Mouse (Mus musculus): ENCODE results near the gene Rftn1. TPM values are rescaled to one million over a fixed set of nuclear protein-coding genes. Genes with fewer than 3 reads are reported as not detected.

The Rftn1 gene
- polyA plus RNA-seq, 1 experiment from 2014 or later = 14.8 TPM

DNA sequence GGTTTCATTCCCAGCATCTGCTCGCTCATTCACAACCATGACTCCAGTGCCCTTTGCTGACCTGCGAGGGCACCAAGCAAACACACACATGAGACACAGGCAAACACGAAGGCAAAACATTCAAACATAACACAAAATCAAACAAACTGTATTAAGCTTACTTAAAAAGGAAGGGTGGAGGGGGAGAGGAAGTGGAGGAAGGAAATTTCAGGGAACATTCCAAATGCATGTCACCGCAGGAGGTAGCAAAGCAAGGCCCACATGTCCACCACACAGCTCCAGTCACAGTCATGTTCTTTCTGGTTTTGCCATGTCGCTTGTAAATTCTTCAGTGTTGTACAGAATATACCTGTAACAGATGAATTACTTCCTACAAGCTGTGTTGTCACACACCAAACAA lies 207.0 kb downstream of the Rftn1 start:
- Histone ChIP-seq H3K4me1 (ENCODE audit: control insufficient read depth, insufficient read depth, low read length) (no peaks in the 10 kb centered on the region), H3K9me3 (replicated peaks; ENCODE audit: control insufficient read depth, low read length) (no peaks in the 10 kb centered on the region; the same call in 1 of the 2 replicates), H3K4me2 (ENCODE audit: low read length) (no peak overlapping the region), H3K4me3 (ENCODE audit: low read depth, low read length) (no peak overlapping the region), H3K27me3 (replicated peaks; ENCODE audit: control insufficient read depth, insufficient read depth, low read length) (no peaks in the 10 kb centered on the region), H3K36me3 (ENCODE audit: control insufficient read depth, insufficient read depth, low read length) (no peaks in the 10 kb centered on the region), H3K27ac (ENCODE audit: low read depth, low read length) (no peak overlapping the region), H3K9ac (ENCODE audit: low read length) (no peak overlapping the region)
- DNase-seq (ENCODE audit: low spot score) (no peak), ATAC-seq (no peak)
- WGBS = 89% methylated on average over 5 of the region's 5 CpGs

- no peaks in the 10 kb centered on the region; the same call in 1 of the 2 replicates for H3K4me1 ChIP-seq (ENCODE audit: control insufficient read depth, insufficient read depth, low read length)
- DNase-seq (ENCODE audit: low spot score) (no peak), ATAC-seq (no peak)
- no peaks in the 10 kb centered on the region for H3K36me3 ChIP-seq (ENCODE audit: control insufficient read depth, insufficient read depth, low read length)
- H3K27ac ChIP-seq (ENCODE audit: low read depth, low read length) = no peak overlapping the region
- 80% methylated on average over 6 of the region's 6 CpGs for WGBS
- no peaks in the 10 kb centered on the region; the same call in 1 of the 2 replicates for H3K9me3 ChIP-seq (replicated peaks; ENCODE audit: control insufficient read depth, low read length)
- H3K27me3 ChIP-seq (replicated peaks; ENCODE audit: control insufficient read depth, insufficient read depth, low read length) = no peaks in the 10 kb centered on the region
- H3K9ac ChIP-seq (ENCODE audit: low read length) = no peak overlapping the region
- no peak overlapping the region for H3K4me2 ChIP-seq (ENCODE audit: low read length)
- no peak overlapping the region for H3K4me3 ChIP-seq (ENCODE audit: low read depth, low read length)
Observed at GRCm38 (mm10) chr17:49982611-49983390, 207.7 kb downstream of the Rftn1 start.

DNA sequence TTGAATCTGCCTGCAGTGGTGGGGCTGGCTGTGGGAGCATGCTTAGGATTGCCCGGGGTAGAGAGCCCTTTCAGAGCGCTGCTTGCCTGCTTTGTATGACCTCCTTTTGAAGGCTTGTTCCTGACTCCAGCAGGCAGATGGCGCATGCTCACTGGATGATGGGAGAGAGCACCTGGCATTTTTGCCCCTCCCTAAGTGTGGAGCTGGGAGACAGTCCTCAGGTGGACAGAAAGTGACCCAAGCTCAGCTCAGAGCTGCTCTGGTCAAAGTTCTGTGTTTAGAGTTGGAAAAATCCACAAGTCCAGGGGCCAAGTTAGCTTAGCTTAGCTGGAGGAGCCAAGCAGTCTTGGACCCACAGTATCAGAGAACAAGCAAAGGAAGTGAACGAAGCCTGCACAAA lies 208.9 kb downstream of the Rftn1 start:
- ATAC-seq (no peak), DNase-seq (ENCODE audit: low spot score) (no peak)
- Histone ChIP-seq H3K4me1 (ENCODE audit: control insufficient read depth, insufficient read depth, low read length) (peaks cover 9% of the 10 kb centered on the region), H3K4me2 (ENCODE audit: low read length) (no peak overlapping the region), H3K27ac (ENCODE audit: low read depth, low read length) (no peak overlapping the region), H3K9ac (ENCODE audit: low read length) (no peak overlapping the region), H3K9me3 (replicated peaks; ENCODE audit: control insufficient read depth, low read length) (no peaks in the 10 kb centered on the region; the same call in 1 of the 2 replicates), H3K27me3 (replicated peaks; ENCODE audit: control insufficient read depth, insufficient read depth, low read length) (no peaks in the 10 kb centered on the region), H3K4me3 (ENCODE audit: low read depth, low read length) (no peak overlapping the region), H3K36me3 (ENCODE audit: control insufficient read depth, insufficient read depth, low read length) (no peaks in the 10 kb centered on the region)
- WGBS = 89% methylated on average over 4 of the region's 4 CpGs

- 96% methylated on average over 4 of the region's 4 CpGs for WGBS
- H3K4me3 ChIP-seq (ENCODE audit: low read depth, low read length) = no peak overlapping the region
- H3K9ac ChIP-seq (ENCODE audit: low read length) = no peak overlapping the region
- no peaks in the 10 kb centered on the region; the same call in 1 of the 2 replicates for H3K9me3 ChIP-seq (replicated peaks; ENCODE audit: control insufficient read depth, low read length)
- no peak overlapping the region for H3K4me2 ChIP-seq (ENCODE audit: low read length)
- peaks cover 9% of the 10 kb centered on the region for H3K4me1 ChIP-seq (ENCODE audit: control insufficient read depth, insufficient read depth, low read length)
- ATAC-seq (no peak), DNase-seq (ENCODE audit: low spot score) (no peak)
- no peaks in the 10 kb centered on the region for H3K36me3 ChIP-seq (ENCODE audit: control insufficient read depth, insufficient read depth, low read length)
- H3K27ac ChIP-seq (ENCODE audit: low read depth, low read length) = no peak overlapping the region
- H3K27me3 ChIP-seq (replicated peaks; ENCODE audit: control insufficient read depth, insufficient read depth, low read length) = no peaks in the 10 kb centered on the region
Observed at GRCm38 (mm10) chr17:49979761-49980285, 210.7 kb downstream of the Rftn1 start.

DNA sequence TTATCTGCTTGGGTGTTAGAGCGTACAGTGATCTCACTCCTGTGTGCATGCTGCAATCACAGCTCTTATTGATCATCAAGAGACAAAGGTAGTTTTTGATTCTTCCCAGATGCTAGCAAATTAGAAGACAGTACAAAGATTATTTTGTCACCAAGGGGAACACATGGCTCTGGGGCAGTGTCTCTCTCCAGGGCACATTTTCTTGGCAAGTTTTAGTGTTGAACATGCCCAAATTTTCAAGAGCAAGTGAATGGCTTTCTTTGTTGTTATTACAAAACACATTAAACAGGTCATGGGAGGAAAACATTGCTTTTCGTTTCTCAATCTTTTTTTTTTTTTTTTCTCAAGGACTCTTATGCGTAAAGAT lies 213.1 kb downstream of the Rftn1 start:
- H3K4me1 ChIP-seq (ENCODE audit: control insufficient read depth, insufficient read depth, low read length) = peaks cover 9% of the 10 kb centered on the region
- no peak overlapping the region for H3K4me2 ChIP-seq (ENCODE audit: low read length)
- no peak overlapping the region for H3K27ac ChIP-seq (ENCODE audit: low read depth, low read length)
- H3K36me3 ChIP-seq (ENCODE audit: control insufficient read depth, insufficient read depth, low read length) = no peaks in the 10 kb centered on the region
- H3K9ac ChIP-seq (ENCODE audit: low read length) = no peak overlapping the region
- H3K27me3 ChIP-seq (replicated peaks; ENCODE audit: control insufficient read depth, insufficient read depth, low read length) = no peaks in the 10 kb centered on the region
- no peak for DNase-seq (ENCODE audit: low spot score)
- no peak overlapping the region for H3K4me3 ChIP-seq (ENCODE audit: low read depth, low read length)
- ATAC-seq = peak; percentile 18; the same call in 1 of the 2 replicates
- H3K9me3 ChIP-seq (replicated peaks; ENCODE audit: control insufficient read depth, low read length) = no peaks in the 10 kb centered on the region; the same call in 1 of the 2 replicates
- WGBS = 53% methylated on average over 3 of the region's 3 CpGs

DNA sequence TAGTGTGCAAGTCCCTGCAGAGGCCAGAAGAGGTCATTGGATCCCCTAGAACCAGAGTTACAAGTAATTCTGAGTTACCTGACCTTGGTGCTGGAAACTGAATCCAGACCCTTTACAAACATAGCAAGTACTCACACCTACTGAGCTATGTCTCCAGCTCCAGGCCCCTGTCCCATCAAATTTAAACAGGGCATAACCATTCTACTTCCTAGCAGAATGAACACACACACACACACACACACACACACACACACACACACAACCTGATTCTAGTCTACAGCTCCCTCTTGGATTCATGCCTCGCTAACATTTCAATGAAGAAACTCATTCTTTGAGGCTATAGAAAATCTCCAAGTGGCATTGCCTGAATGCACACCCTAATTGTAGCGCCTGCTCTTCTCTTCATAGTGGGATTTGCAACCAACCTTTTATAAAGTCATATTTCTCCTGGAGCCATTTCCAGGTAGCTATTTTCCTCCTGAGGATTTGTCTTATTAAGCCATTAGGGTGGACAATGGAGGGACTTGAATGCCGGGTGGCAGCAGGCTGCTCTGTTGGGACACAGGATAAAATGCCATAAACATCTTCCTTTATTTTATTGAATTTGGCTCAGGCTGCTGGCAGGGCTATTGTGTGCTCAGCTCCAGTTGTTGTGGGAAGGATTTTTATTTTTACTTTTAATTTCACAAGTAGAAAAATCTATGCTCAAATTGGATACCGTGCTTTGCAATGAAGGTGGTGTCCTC lies 213.6 kb downstream of the Rftn1 start:
- DNase-seq (ENCODE audit: low spot score) = no peak
- no peak overlapping the region for H3K27ac ChIP-seq (ENCODE audit: low read depth, low read length)

DNA sequence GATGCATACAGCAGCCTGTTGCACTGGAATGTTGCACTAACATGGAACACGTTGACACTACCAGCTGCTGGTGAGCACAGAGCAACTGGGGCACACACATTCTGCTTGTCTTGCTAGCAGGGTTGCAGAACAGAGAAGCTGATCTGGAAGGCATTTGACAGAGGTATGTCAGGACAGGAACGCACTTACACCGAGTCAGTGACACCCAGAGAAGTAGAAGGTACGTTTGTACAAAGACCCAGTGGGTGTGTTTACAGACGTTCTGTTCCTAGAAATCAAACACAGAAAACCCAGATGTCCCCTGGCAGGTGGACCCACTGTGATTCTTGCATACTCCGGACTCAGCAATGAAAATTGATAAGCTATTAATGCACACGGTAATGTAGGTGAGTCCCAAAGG lies 215.0 kb downstream of the Rftn1 start:
- Histone ChIP-seq H3K36me3 (ENCODE audit: control insufficient read depth, insufficient read depth, low read length) (no peaks in the 10 kb centered on the region), H3K9ac (ENCODE audit: low read length) (no peak overlapping the region), H3K4me1 (ENCODE audit: control insufficient read depth, insufficient read depth, low read length) (peaks cover 9% of the 10 kb centered on the region), H3K9me3 (replicated peaks; ENCODE audit: control insufficient read depth, low read length) (peaks cover under 1% of the 10 kb centered on the region; the same call in 1 of the 2 replicates), H3K4me3 (ENCODE audit: low read depth, low read length) (no peak overlapping the region), H3K27me3 (replicated peaks; ENCODE audit: control insufficient read depth, insufficient read depth, low read length) (no peaks in the 10 kb centered on the region), H3K27ac (ENCODE audit: low read depth, low read length) (no peak overlapping the region), H3K4me2 (ENCODE audit: low read length) (no peak overlapping the region)
- ATAC-seq (no peak), DNase-seq (ENCODE audit: low spot score) (no peak)
- 72% methylated on average over 7 of the region's 7 CpGs for WGBS

More for the DNA sequence above, 213.6 kb downstream of the Rftn1 start:
- no peak overlapping the region for H3K4me3 ChIP-seq (ENCODE audit: low read depth, low read length)
- peaks cover 9% of the 10 kb centered on the region for H3K4me1 ChIP-seq (ENCODE audit: control insufficient read depth, insufficient read depth, low read length)
- H3K9me3 ChIP-seq (replicated peaks; ENCODE audit: control insufficient read depth, low read length) = no peaks in the 10 kb centered on the region; the same call in 1 of the 2 replicates
- no peak for ATAC-seq
- WGBS = 38% methylated on average over 4 of the region's 4 CpGs
- no peak overlapping the region for H3K4me2 ChIP-seq (ENCODE audit: low read length)
- no peaks in the 10 kb centered on the region for H3K27me3 ChIP-seq (replicated peaks; ENCODE audit: control insufficient read depth, insufficient read depth, low read length)
- no peak overlapping the region for H3K9ac ChIP-seq (ENCODE audit: low read length)
- H3K36me3 ChIP-seq (ENCODE audit: control insufficient read depth, insufficient read depth, low read length) = no peaks in the 10 kb centered on the region

DNA sequence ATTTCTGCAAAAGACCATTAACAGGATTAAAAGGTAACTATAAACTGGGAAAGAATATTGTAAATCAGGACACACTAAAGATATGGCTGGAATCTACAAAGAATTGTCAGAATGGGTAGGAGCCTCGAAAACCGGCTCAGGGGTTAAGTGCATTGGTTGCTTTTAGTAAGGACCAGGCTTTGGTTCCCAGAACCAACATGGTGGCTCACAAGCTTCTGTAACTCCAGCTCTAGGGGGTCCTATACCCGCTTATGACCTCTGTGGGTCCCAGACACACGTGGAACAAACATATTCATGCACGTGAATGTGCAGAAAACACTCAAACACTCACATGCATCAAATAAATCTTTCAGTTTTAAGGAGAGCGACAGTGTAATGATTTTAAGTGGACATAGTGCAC lies 215.5 kb downstream of the Rftn1 start:
- H3K9ac ChIP-seq (ENCODE audit: low read length) = no peak overlapping the region
- WGBS = 85% methylated on average over 6 of the region's 6 CpGs
- no peaks in the 10 kb centered on the region for H3K27me3 ChIP-seq (replicated peaks; ENCODE audit: control insufficient read depth, insufficient read depth, low read length)
- H3K4me2 ChIP-seq (ENCODE audit: low read length) = no peak overlapping the region
- H3K36me3 ChIP-seq (ENCODE audit: control insufficient read depth, insufficient read depth, low read length) = no peaks in the 10 kb centered on the region
- H3K4me1 ChIP-seq (ENCODE audit: control insufficient read depth, insufficient read depth, low read length) = peaks cover 9% of the 10 kb centered on the region
- DNase-seq (ENCODE audit: low spot score) = no peak
- ATAC-seq = no peak
- H3K9me3 ChIP-seq (replicated peaks; ENCODE audit: control insufficient read depth, low read length) = 0 out of 2 replicates have a peak, but pooled peaks cover 5% of the 10 kb centered on the region
- H3K4me3 ChIP-seq (ENCODE audit: low read depth, low read length) = no peak overlapping the region
- H3K27ac ChIP-seq (ENCODE audit: low read depth, low read length) = no peak overlapping the region

Measured in forebrain, embryonic 14.5 days (tissue).